8 mouse cellular contexts compared by ENCODE assay signal in genomic region chr19:56919628-56920027, GRCm38 (mm10). TPM values are rescaled to one million over a fixed set of nuclear protein-coding genes. Genes with fewer than 3 reads are reported as not detected.
DNase-seq lines count a peak whose midpoint lies in the region; ATAC-seq and TF ChIP-seq lines count a peak whose summit lies in the region.

No protein-coding gene starts in this region.

- H3K9me3 ChIP-seq in ES-Bruce4 (replicated peaks; ENCODE audit: control insufficient read depth, insufficient read depth, low read length, poor library complexity, severe bottlenecking) = no peaks in the 10 kb centered on the region
- no peaks in the 10 kb centered on the region for H3K9me3 ChIP-seq in forebrain, embryonic 15.5 days
- H3K9me3 ChIP-seq in lung, embryonic 16.5 days (ENCODE audit: control insufficient read depth, low read length) = 0 out of 2 replicates have a peak, but pooled peaks cover under 1% of the 10 kb centered on the region

- no peak overlapping the region for H3K9ac ChIP-seq in ES-Bruce4 (ENCODE audit: low read depth, poor library complexity, severe bottlenecking)
- no peak overlapping the region for H3K9ac ChIP-seq in forebrain, embryonic 15.5 days (replicated peaks)
- H3K9ac ChIP-seq in lung, embryonic 16.5 days (ENCODE audit: low read length) = no peak overlapping the region

- no peak for TF ChIP-seq EP300 in ES-Bruce4 (IDR thresholded peaks at IDR 0.05; ENCODE audit: insufficient read depth, low read depth, low read length)

- peak; percentile 93 for TF ChIP-seq CTCF in ES-Bruce4 (IDR thresholded peaks at IDR 0.05; ENCODE audit: low read depth, low read length)

- no peak overlapping the region for H3K4me3 ChIP-seq in ES-Bruce4 (ENCODE audit: low read depth, low read length)
- no peak overlapping the region for H3K4me3 ChIP-seq in forebrain, embryonic 15.5 days
- no peak overlapping the region for H3K4me3 ChIP-seq in lung, embryonic 16.5 days (ENCODE audit: low read length)

- no peak overlapping the region for H3K4me2 ChIP-seq in forebrain, embryonic 15.5 days (replicated peaks)
- no peak overlapping the region for H3K4me2 ChIP-seq in lung, embryonic 16.5 days (ENCODE audit: low read depth, low read length)

- peak; percentile 87 to 90 for DNase-seq in heart, postnatal 36 days
- peak; percentile 68 to 89 for DNase-seq in layer of hippocampus, adult 18-20 months (ENCODE audit: low spot score in 2 of 2)
- peak; percentile 54 for DNase-seq in retina, adult 2 months (ENCODE audit: low read depth, low spot score)
- peak; percentile 69 to 87 for DNase-seq in urinary bladder, adult 18-20 months (ENCODE audit: low spot score in 2 of 2)

- peak; percentile 80 for ATAC-seq in cerebellum, adult (ENCODE audit: insufficient number of reproducible peaks, low FRiP score, low TSS enrichment)
- ATAC-seq in forebrain, embryonic 15.5 days (replicated peaks) = peak; percentile 63; the same call in 1 of the 2 replicates
- peak; percentile 76 for ATAC-seq in lung, embryonic 16.5 days (ENCODE audit: low read depth)

- no peak overlapping the region for H3K27ac ChIP-seq in ES-Bruce4 (ENCODE audit: insufficient read depth, low read length)
- no peak overlapping the region for H3K27ac ChIP-seq in forebrain, embryonic 15.5 days (replicated peaks)
- H3K27ac ChIP-seq in lung, embryonic 16.5 days (ENCODE audit: low read length) = no peak overlapping the region

- H3K27me3 ChIP-seq in ES-Bruce4 (ENCODE audit: control insufficient read depth, insufficient read depth, low read length, poor library complexity, severe bottlenecking) = no peaks in the 10 kb centered on the region
- no peaks in the 10 kb centered on the region for H3K27me3 ChIP-seq in forebrain, embryonic 15.5 days
- H3K27me3 ChIP-seq in lung, embryonic 16.5 days (ENCODE audit: control insufficient read depth, insufficient read depth, low read depth, low read length) = no peaks in the 10 kb centered on the region

- no peak for TF ChIP-seq POLR2A in ES-Bruce4 (IDR thresholded peaks at IDR 0.05; ENCODE audit: insufficient read depth, low read length)

- H3K4me1 ChIP-seq in ES-Bruce4 (ENCODE audit: control insufficient read depth, insufficient read depth, low read length) = no peaks in the 10 kb centered on the region
- no peaks in the 10 kb centered on the region for H3K4me1 ChIP-seq in forebrain, embryonic 15.5 days
- H3K4me1 ChIP-seq in lung, embryonic 16.5 days (replicated peaks; ENCODE audit: control insufficient read depth, insufficient read depth, low read length) = peaks cover 11% of the 10 kb centered on the region

- no peaks in the 10 kb centered on the region for H3K36me3 ChIP-seq in ES-Bruce4 (ENCODE audit: control insufficient read depth, insufficient read depth, low read length, poor library complexity, severe bottlenecking)
- no peaks in the 10 kb centered on the region for H3K36me3 ChIP-seq in forebrain, embryonic 15.5 days
- H3K36me3 ChIP-seq in lung, embryonic 16.5 days (ENCODE audit: control insufficient read depth, insufficient read depth, low read length) = no peaks in the 10 kb centered on the region

- intact Hi-C loops in heart, postnatal 36 days (cut with DNase I) = loop anchor here (1.0 to 5.0 kb wide), 4 partner anchors 89 to 413 kb away; partner anchors contain the start of gene Afap1l2

- WGBS in forebrain, embryonic 15.5 days = 27% methylated on average over 7 of the region's 7 CpGs
- 17% methylated on average over 7 of the region's 7 CpGs for WGBS in lung, embryonic 16.5 days

RNA-seq across cellular contexts. Expression of gene Vwa2, which starts 45.6 kb away (rescaled TPM):
- polyA plus RNA-seq in ES-Bruce4 (2011; ENCODE audit: insufficient read depth, insufficient read length, low read depth, missing spikeins) = 1.6 and 2.8 TPM in 2 replicates
- polyA plus RNA-seq in forebrain, embryonic 15.5 days (2015; fragmentation: Nextera tagmentation; extraction: Ambion mirVana) = 0.28 and 0.32 TPM in 2 replicates
- total RNA-seq in heart, postnatal 36 days (2021) = not detected
- total RNA-seq in layer of hippocampus, adult 18-20 months (2021) = under 1 TPM in 1 of 2 experiments, not detected in 1; 0.13 TPM
- polyA plus RNA-seq in lung, embryonic 16.5 days (2015; fragmentation: Nextera tagmentation; extraction: Ambion mirVana) = 7.8 and 8.9 TPM in 2 replicates
